Mouse (Mus musculus): Measurements from ENCODE around the gene Hist1h2bg. TPM values are rescaled to one million over a fixed set of nuclear protein-coding genes. Genes with fewer than 3 reads are reported as not detected.

Hist1h2bg gene
- polyA plus RNA-seq, 1 experiment from 2014 or later = 12.6 TPM

- no peak for ATAC-seq (ENCODE audit: insufficient number of reproducible peaks, insufficient read depth, low FRiP score, low read depth)
- 76% methylated on average over 3 of the region's 3 CpGs for WGBS
- no peak overlapping the region for H3K27ac ChIP-seq (ENCODE audit: low read length)
Measured at GRCm38 (mm10) chr13:23604452-23604851, 33.3 kb downstream of the Hist1h2bg start.

DNA sequence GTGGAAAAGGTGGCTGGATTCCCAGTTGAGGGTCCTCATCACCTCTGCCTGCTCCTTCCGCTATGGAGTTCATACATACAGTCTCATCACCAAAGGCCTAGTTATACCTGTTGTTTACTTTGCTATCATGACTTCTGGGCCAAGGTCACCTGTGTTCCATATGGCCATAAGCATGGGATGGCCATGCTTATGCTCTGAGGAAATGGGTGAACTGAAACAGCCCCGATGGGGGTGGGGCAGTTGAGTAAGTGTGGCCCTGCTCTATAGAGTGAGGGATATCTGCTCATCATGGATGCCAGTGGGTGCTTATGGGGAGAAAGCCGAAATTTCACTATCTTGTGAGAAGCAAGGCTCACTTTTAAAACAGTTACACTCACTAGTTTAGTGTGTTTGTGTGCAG, 33.9 kb downstream of the Hist1h2bg start:
- H3K4me2 ChIP-seq (replicated peaks; ENCODE audit: low read depth, low read length) = no peak overlapping the region
- no peaks in the 10 kb centered on the region for H3K4me1 ChIP-seq (ENCODE audit: control insufficient read depth, insufficient read depth, low read length)
- H3K36me3 ChIP-seq (ENCODE audit: control insufficient read depth, insufficient read depth, low read length) = no peaks in the 10 kb centered on the region
- no peak for ATAC-seq (ENCODE audit: insufficient number of reproducible peaks, insufficient read depth, low FRiP score, low read depth)
- no peak overlapping the region for H3K27ac ChIP-seq (ENCODE audit: low read length)
- no peaks in the 10 kb centered on the region for H3K27me3 ChIP-seq (ENCODE audit: control insufficient read depth, insufficient read depth, low read length)
- no peak overlapping the region for H3K9ac ChIP-seq (replicated peaks; ENCODE audit: low read depth, low read length)
- no peak overlapping the region for H3K4me3 ChIP-seq (ENCODE audit: low read depth, low read length)
- 95% methylated on average over 3 of the region's 3 CpGs for WGBS
- H3K9me3 ChIP-seq (ENCODE audit: control insufficient read depth, low read depth, low read length) = no peaks in the 10 kb centered on the region

More at GRCm38 (mm10) chr13:23604452-23604851, 33.3 kb downstream of the Hist1h2bg start:
- no peak overlapping the region for H3K4me3 ChIP-seq (ENCODE audit: low read depth, low read length)
- no peaks in the 10 kb centered on the region for H3K9me3 ChIP-seq (ENCODE audit: control insufficient read depth, low read depth, low read length)
- no peaks in the 10 kb centered on the region for H3K4me1 ChIP-seq (ENCODE audit: control insufficient read depth, insufficient read depth, low read length)
- H3K36me3 ChIP-seq (ENCODE audit: control insufficient read depth, insufficient read depth, low read length) = no peaks in the 10 kb centered on the region
- no peak overlapping the region for H3K4me2 ChIP-seq (replicated peaks; ENCODE audit: low read depth, low read length)
- H3K9ac ChIP-seq (replicated peaks; ENCODE audit: low read depth, low read length) = no peak overlapping the region
- no peaks in the 10 kb centered on the region for H3K27me3 ChIP-seq (ENCODE audit: control insufficient read depth, insufficient read depth, low read length)

GRCm38 (mm10) chr13:23609209-23609608, 38.0 kb downstream of the Hist1h2bg start:
- Histone ChIP-seq H3K9ac (replicated peaks; ENCODE audit: low read depth, low read length) (no peak overlapping the region), H3K27ac (ENCODE audit: low read length) (no peak overlapping the region), H3K4me2 (replicated peaks; ENCODE audit: low read depth, low read length) (no peak overlapping the region), H3K9me3 (ENCODE audit: control insufficient read depth, low read depth, low read length) (no peaks in the 10 kb centered on the region), H3K4me3 (ENCODE audit: low read depth, low read length) (no peak overlapping the region), H3K27me3 (ENCODE audit: control insufficient read depth, insufficient read depth, low read length) (no peaks in the 10 kb centered on the region), H3K4me1 (ENCODE audit: control insufficient read depth, insufficient read depth, low read length) (no peaks in the 10 kb centered on the region), H3K36me3 (ENCODE audit: control insufficient read depth, insufficient read depth, low read length) (no peaks in the 10 kb centered on the region)
- WGBS = 84% methylated on average over 4 of the region's 4 CpGs
- ATAC-seq (ENCODE audit: insufficient number of reproducible peaks, insufficient read depth, low FRiP score, low read depth) = no peak

DNA sequence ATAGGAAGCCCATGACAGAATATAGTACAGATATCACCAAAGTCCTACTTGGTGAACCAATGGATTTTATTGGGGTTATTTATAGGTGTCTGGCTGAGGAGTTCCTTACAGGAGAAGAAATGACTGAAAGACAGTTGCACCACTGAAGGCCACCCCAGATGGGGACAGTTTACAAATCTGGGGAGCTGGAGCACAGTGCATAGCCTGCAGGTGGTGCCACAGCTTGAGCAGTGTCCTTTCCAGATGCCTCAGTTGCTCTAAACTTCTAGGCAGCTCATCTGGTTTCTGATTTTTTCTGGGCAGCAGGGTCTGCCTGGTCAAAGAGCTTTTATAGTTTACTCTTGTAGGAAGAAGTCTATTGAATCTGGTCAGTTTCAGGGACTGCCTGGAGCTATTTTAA, 38.6 kb downstream of the Hist1h2bg start:
- ATAC-seq (ENCODE audit: insufficient number of reproducible peaks, insufficient read depth, low FRiP score, low read depth) = no peak
- Histone ChIP-seq H3K9me3 (ENCODE audit: control insufficient read depth, low read depth, low read length) (no peaks in the 10 kb centered on the region), H3K4me2 (replicated peaks; ENCODE audit: low read depth, low read length) (no peak overlapping the region), H3K27ac (ENCODE audit: low read length) (no peak overlapping the region), H3K9ac (replicated peaks; ENCODE audit: low read depth, low read length) (no peak overlapping the region), H3K4me3 (ENCODE audit: low read depth, low read length) (no peak overlapping the region), H3K4me1 (ENCODE audit: control insufficient read depth, insufficient read depth, low read length) (no peaks in the 10 kb centered on the region), H3K27me3 (ENCODE audit: control insufficient read depth, insufficient read depth, low read length) (no peaks in the 10 kb centered on the region), H3K36me3 (ENCODE audit: control insufficient read depth, insufficient read depth, low read length) (no peaks in the 10 kb centered on the region)

DNA sequence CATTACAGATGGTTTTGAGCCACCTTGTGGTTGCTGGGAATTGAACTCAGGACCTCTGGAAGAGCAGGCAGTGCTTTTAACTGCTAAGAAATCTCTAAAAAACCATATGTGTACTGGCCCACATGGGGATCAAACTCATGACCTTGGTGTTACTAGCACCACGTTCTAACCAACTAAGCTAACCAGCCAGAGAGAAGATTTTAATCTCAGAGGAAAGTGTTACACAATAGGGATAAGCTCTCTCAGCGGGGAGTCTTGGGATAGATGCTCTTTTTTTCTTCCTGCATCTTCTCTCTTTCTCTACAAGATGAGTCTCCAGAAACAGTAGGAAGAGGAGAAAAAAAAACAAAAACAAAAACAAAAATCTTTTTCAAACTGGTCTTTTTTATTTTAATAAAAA, 39.2 kb downstream of the Hist1h2bg start:
- no peak overlapping the region for H3K27ac ChIP-seq (ENCODE audit: low read length)
- H3K9me3 ChIP-seq (ENCODE audit: control insufficient read depth, low read depth, low read length) = no peaks in the 10 kb centered on the region
- no peak overlapping the region for H3K4me2 ChIP-seq (replicated peaks; ENCODE audit: low read depth, low read length)
- WGBS = 71% methylated on average over 2 of the region's 2 CpGs
- no peak for ATAC-seq (ENCODE audit: insufficient number of reproducible peaks, insufficient read depth, low FRiP score, low read depth)
- H3K27me3 ChIP-seq (ENCODE audit: control insufficient read depth, insufficient read depth, low read length) = no peaks in the 10 kb centered on the region
- no peaks in the 10 kb centered on the region for H3K36me3 ChIP-seq (ENCODE audit: control insufficient read depth, insufficient read depth, low read length)
- no peaks in the 10 kb centered on the region for H3K4me1 ChIP-seq (ENCODE audit: control insufficient read depth, insufficient read depth, low read length)
- no peak overlapping the region for H3K9ac ChIP-seq (replicated peaks; ENCODE audit: low read depth, low read length)
- no peak overlapping the region for H3K4me3 ChIP-seq (ENCODE audit: low read depth, low read length)

DNA sequence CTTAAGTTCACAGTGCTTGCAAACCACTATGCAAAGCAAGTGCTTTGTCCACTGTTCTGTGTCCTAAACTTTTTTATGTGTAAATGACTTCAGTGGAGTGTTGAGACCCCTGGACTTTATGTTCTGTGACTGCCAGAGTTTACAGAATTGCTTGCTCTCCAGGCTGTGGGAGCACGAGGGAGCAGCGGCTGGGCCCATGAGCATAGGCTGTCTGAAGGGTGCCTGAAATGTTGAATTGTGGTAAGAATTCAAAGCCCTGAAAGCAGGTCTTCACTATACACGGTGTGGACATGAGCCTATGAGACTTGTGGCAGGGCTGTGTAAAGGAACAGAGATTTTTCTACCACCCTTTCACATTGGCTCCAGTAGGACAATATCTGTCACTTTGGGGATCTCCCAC, 40.4 kb downstream of the Hist1h2bg start:
- Histone ChIP-seq H3K9ac (replicated peaks; ENCODE audit: low read depth, low read length) (no peak overlapping the region), H3K4me2 (replicated peaks; ENCODE audit: low read depth, low read length) (no peak overlapping the region), H3K27me3 (ENCODE audit: control insufficient read depth, insufficient read depth, low read length) (no peaks in the 10 kb centered on the region), H3K4me1 (ENCODE audit: control insufficient read depth, insufficient read depth, low read length) (no peaks in the 10 kb centered on the region), H3K27ac (ENCODE audit: low read length) (no peak overlapping the region), H3K36me3 (ENCODE audit: control insufficient read depth, insufficient read depth, low read length) (no peaks in the 10 kb centered on the region), H3K4me3 (ENCODE audit: low read depth, low read length) (no peak overlapping the region), H3K9me3 (ENCODE audit: control insufficient read depth, low read depth, low read length) (no peaks in the 10 kb centered on the region)
- 87% methylated on average over 3 of the region's 3 CpGs for WGBS
- no peak for ATAC-seq (ENCODE audit: insufficient number of reproducible peaks, insufficient read depth, low FRiP score, low read depth)

GRCm38 (mm10) chr13:23620056-23620732, 49.0 kb downstream of the Hist1h2bg start:
- Histone ChIP-seq H3K27me3 (ENCODE audit: control insufficient read depth, insufficient read depth, low read length) (no peaks in the 10 kb centered on the region), H3K4me1 (ENCODE audit: control insufficient read depth, insufficient read depth, low read length) (0 out of 2 replicates have a peak, but pooled peaks cover 6% of the 10 kb centered on the region), H3K9ac (replicated peaks; ENCODE audit: low read depth, low read length) (peak overlapping the region; percentile 19), H3K9me3 (ENCODE audit: control insufficient read depth, low read depth, low read length) (no peaks in the 10 kb centered on the region), H3K4me2 (replicated peaks; ENCODE audit: low read depth, low read length) (peak overlapping the region; percentile 74), H3K36me3 (ENCODE audit: control insufficient read depth, insufficient read depth, low read length) (no peaks in the 10 kb centered on the region), H3K27ac (ENCODE audit: low read length) (peak overlapping the region; percentile 97), H3K4me3 (ENCODE audit: low read depth, low read length) (peak overlapping the region; percentile 57)
- 47% methylated on average over 12 of the region's 12 CpGs for WGBS
- ATAC-seq (ENCODE audit: insufficient number of reproducible peaks, insufficient read depth, low FRiP score, low read depth) = no peak

GRCm38 (mm10) chr13:23620733-23621531, 49.7 kb downstream of the Hist1h2bg start, which contains the start of gene Hist1h2be:
TSS of gene Hist1h2be (minus strand) at chr13:23621124.
- Histone ChIP-seq H3K27me3 (ENCODE audit: control insufficient read depth, insufficient read depth, low read length) (no peaks in the 10 kb centered on the region), H3K4me2 (replicated peaks; ENCODE audit: low read depth, low read length) (peak within 1 kb of the TSS; percentile 74), H3K36me3 (ENCODE audit: control insufficient read depth, insufficient read depth, low read length) (no peaks in the 10 kb centered on the region), H3K9ac (replicated peaks; ENCODE audit: low read depth, low read length) (peak within 1 kb of the TSS; percentile 75), H3K9me3 (ENCODE audit: control insufficient read depth, low read depth, low read length) (no peaks in the 10 kb centered on the region), H3K4me3 (ENCODE audit: low read depth, low read length) (peak within 1 kb of the TSS; percentile 57), H3K27ac (ENCODE audit: low read length) (peak within 1 kb of the TSS; percentile 97), H3K4me1 (ENCODE audit: control insufficient read depth, insufficient read depth, low read length) (0 out of 2 replicates have a peak, but pooled peaks cover 6% of the 10 kb centered on the region)
- ATAC-seq (ENCODE audit: insufficient number of reproducible peaks, insufficient read depth, low FRiP score, low read depth) = peak; percentile 89
- 1% methylated on average over 27 of the region's 27 CpGs for WGBS

Data from stomach, embryonic 14.5 days (tissue).